ENCODE assay signal across 8 mouse cellular contexts in the genomic region with DNA sequence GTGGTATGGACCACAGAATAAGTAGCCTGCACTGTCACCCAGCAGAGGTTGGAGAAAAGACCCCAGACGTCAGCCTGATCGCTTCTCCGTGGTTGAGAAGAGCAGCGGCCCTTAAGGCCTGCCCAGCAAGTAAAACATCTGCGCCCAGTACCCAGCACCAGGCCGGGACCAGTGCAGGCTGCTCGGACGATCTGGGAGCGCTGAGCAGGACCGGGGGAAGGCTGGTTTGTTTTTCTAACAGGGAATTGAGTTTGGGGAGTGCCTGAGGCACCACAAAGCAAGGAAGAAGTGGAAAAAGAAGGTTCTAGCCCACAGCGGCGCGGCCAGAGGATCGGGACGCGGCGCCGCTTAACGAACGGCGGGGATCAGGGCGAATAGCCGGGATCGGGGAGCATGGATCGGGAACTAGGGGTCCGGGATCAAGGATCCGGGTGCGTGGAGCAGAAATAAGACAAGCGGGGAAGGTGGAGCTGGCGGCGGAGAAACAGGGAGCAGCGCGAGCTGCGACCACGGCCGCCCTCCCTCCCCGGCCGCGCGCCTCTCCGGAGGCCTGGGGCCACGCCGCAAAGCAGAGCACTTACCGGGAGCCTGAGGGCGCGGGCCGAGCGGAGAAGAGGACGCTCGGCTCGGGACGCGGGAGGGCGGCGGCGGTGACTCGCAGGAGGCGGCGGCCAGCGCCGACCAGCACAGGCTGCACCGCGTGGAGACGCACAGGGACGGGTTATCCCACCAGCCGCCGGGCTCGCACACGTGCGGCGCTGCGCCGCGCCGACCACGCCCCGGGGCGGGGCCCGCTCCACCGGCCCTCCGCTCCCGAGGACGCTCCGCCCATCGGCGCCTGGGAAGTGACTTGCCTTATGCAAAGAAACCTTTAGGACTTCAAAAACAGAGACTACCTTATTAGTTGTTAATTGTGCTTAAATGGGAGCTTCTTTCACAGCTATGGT. TPM values are rescaled to one million over a fixed set of nuclear protein-coding genes. Genes with fewer than 3 reads are reported as not detected.
A peak's percentile ranks its signal among the peaks of the same experiment; 100 is the strongest.
DNase-seq lines count a peak whose midpoint lies in the region; ATAC-seq lines count a peak whose summit lies in the region.

A gene (minus strand): TSS at position 781 of the 947 bp plus-strand sequence.

- peak within 1 kb of the TSS; percentile 92 for H3K4me3 ChIP-seq in hindbrain, embryonic 10.5 days

- H3K4me1 ChIP-seq in hindbrain, embryonic 10.5 days (replicated peaks): peaks cover 23% of the 10 kb centered on the region

- under 1% methylated on average over 86 of the region's 86 CpGs for WGBS in hindbrain, embryonic 10.5 days

- DNase-seq in NIH3T3 (ENCODE audit: low read depth): peak; percentile 92
- DNase-seq in cerebellum, adult 9-10 months: peak; percentile 80
- peak; percentile 85 for DNase-seq in hindbrain, embryonic 10.5 days (ENCODE audit: low spot score)
- peak; percentile 70 to 84 for DNase-seq in layer of hippocampus, postnatal 10 days (ENCODE audit: low spot score in 2 of 2)
- peak; percentile 90 for DNase-seq in lung, postnatal 10 days
- DNase-seq in ovary, postnatal 14 days (ENCODE audit: low spot score): peak; percentile 61
- DNase-seq in thymus, postnatal 10 days (ENCODE audit: low spot score in 2 of 2): peak; percentile 63 to 75

- H3K27ac ChIP-seq in hindbrain, embryonic 10.5 days: peak within 1 kb of the TSS; percentile 88

- no peaks in the 10 kb centered on the region for H3K27me3 ChIP-seq in hindbrain, embryonic 10.5 days (ENCODE audit: insufficient read depth, poor library complexity, severe bottlenecking)

- H3K9me3 ChIP-seq in hindbrain, embryonic 10.5 days: no peaks in the 10 kb centered on the region

- peaks cover 1% of the 10 kb centered on the region; the same call in 1 of the 2 replicates for H3K36me3 ChIP-seq in hindbrain, embryonic 10.5 days

- peak; percentile 88 for ATAC-seq in frontal cortex, adult (ENCODE audit: low TSS enrichment)

RNA-seq across cellular contexts. Expression of the gene that starts here (rescaled TPM):
- 23.1 and 35.9 TPM in 2 replicates for polyA plus RNA-seq in hindbrain, embryonic 10.5 days (2016; fragmentation: Nextera tagmentation; extraction: Ambion mirVana)
- total RNA-seq in layer of hippocampus, postnatal 10 days (2021): 10 to 100 TPM; 19.7 to 20.7 TPM

Comparison
In these comparisons a context has a peak if more than half of its experiments do, and no peak if none do; other contexts are left out.
1. Peak in every context shown above with its lines: DNase-seq, ATAC-seq, H3K4me3 ChIP-seq and H3K27ac ChIP-seq.